Mouse (Mus musculus): Measurements from ENCODE around the gene Cenpm. TPM values are rescaled to one million over a fixed set of nuclear protein-coding genes. Genes with fewer than 3 reads are reported as not detected.
A peak's percentile ranks its signal among the peaks of the same experiment; 100 is the strongest.

Gene Cenpm
- total RNA-seq, 2 experiments from 2014 or later: 6.5 to 9.0 TPM

DNA sequence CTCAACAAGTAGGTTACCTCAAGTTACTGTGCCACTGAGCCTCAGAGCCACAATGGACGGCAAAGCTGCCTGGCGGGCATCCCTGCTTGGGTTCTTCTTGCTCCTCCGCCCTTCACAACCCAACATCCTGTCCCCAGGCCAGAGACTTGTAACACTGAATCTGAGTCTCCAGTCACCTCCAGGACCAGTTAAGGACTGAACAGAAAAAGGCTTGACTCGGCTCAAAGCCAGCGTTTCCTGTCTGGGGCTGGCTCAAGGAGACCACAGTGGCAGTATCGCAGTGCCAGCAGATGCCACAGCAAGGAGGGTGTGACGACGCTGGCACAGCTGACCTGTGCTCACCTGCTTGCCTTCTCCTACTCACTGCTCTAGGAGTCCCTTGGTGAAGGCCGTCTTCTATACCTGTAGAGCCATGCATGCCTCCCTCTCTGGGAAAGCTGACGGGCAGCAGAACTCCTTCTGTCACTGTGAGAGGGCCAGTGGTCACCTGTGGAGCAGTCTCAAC, 47.2 kb downstream of the Cenpm start:
- no peak for DNase-seq (ENCODE audit: low spot score in 2 of 2)

DNA sequence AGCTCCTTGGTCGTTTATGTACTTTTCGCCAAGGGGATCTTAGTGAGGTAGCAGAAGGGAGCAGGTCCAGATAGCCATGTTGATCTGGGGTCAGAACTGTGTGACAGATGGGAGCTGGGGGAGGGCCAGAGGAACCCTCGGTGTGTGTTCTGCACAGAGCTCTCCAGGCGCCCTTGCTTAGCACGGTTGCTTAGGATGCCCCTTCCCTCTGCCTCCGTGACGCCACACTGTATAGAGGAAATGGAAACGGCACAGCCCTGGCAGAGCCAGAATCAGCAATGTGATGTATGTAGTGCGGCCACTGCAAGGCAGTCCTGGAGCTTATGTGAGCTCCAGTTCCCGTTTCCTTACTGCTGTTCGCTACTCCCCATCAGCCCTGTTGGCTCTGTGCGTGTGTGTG, 48.2 kb downstream of the Cenpm start:
- no peak for DNase-seq (ENCODE audit: low spot score in 2 of 2)

DNA sequence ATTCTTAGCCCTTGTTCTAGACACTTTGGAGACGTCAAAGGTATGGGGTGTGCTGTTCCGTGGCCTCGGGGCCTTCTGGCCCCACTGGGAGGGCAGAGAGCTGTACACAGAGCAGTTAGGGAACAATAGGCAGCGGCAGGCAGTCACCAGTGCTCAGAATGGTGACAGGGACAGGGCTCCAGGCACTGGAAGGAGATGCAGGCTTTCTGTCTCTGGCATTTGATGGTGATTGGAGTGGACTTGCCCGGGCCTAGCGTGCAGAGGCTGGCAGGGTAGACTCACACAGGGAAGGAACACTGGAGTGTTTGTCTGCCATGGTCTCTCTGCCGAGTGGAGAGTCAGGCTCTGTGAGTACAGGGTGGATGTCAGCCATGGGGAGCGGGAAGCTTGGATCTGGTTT, 51.9 kb downstream of the Cenpm start:
- DNase-seq (ENCODE audit: low spot score in 2 of 2): no peak

DNA sequence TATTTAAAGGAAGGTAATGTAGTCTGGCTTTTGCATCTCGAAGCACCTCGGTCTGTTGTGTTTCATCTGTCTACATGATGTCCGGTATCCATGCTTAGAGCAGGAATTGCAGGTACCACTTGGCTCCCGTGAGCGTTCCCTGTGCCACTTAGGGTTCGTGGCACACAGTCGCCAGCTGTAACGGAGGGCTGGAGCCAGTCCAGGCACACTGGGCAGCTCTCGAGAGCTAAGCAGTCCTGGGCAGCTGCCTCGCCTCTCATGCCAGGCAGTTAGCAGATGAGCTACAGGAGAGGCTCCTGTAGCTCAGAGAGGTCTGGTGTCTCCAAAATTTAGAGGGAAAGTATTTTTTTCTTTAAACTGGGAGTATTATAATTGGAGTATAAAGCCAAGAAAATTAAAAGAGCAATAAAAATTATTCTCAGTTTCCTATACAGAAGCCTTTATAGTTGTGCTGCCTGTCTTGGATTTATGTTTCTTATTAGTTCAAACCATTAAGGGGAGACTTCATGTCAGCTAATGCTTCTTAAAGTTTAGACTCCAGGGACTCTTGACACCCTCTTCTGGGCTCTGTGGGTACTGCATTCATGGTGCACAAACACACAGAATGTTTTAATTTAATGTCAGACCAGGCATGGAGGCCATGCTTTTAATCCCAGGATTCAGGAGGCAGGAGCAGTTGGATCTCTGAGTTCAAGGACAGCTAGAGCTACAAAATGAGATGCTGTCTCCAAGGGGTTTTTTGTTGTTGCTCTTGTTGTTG, 55.9 kb downstream of the Cenpm start:
- peak; percentile 56 to 59 for DNase-seq (ENCODE audit: low spot score in 2 of 2)

DNA sequence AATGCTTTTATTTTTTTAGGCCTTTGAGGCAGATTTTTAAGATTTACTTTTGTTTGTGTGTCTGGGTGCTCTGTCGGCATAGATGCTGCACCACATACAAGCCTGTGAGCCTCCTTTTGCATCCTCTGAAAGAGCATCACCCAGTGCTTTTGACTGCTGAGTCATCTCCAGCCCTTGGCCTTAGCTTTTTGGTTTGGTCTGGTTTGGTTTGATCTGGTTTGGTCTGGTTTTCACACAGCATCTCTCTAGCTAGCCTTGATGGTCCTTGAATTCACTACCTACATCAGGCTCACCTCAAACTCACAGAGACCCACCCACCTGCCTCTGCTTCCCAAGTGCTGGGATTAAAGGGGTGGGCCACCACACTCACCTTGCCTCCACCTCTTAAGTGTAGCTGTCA, 56.6 kb downstream of the Cenpm start:
- no peak for DNase-seq (ENCODE audit: low spot score in 2 of 2)

DNA sequence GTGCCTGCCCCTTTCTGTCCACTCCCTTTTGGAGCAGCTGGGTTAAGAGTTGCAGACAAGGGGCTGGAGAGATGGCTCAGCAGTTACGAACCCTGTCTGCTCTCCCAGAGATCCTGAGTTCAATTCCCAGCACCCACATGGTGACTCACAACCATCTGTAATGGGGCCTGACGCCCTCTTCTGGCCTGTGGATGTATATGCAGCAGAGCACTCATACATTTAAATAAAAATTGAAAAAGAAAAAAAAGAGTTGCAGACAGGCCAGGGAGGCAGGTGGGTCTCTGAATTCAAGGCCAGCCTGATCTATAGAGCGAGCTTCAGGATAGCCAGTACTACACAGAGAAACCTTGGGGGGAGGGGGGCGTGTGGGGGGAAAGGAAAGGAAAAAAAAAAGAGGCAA, 57.1 kb downstream of the Cenpm start:
- DNase-seq (ENCODE audit: low spot score in 2 of 2): no peak

DNA sequence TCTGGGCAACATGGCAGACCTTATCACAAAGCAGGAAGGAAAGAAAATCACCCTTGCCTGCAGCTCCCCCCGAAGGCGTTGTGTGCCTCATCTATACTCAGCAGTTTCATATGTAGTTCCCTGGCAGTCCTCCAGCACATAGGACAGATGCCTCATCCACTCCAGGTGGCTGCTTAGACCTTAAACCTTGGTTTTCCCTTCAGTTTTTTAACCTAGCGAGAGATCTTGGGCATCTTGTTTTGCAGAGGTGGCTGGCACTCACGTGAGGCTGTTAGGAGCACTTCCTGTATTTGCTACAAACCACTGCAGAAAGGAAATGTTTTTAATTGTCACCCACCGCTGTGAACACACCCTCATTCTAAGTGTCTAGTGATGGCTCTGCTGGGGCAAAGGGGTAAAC, 57.6 kb downstream of the Cenpm start:
- DNase-seq (ENCODE audit: low spot score in 2 of 2): no peak

DNA sequence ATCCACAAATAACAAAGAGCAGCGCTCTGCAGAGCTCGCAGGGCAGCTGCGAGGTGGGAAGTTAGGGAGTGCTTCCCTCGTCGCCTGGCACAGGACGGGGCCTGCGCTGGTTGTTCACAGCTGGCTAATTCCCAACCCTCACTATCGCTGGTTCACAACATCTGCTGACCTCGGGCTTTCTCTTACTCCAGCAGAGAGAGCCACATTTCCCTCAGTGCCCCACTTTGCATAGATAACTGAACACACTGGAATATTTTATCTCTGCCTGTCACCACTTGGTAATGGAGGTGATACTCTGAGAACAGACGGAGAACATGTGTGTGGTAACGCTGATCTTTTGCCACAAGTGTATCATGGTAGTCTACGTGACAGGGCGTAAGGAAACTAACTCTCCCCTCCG, 58.4 kb downstream of the Cenpm start:
- DNase-seq (ENCODE audit: low spot score in 2 of 2): no peak

DNA sequence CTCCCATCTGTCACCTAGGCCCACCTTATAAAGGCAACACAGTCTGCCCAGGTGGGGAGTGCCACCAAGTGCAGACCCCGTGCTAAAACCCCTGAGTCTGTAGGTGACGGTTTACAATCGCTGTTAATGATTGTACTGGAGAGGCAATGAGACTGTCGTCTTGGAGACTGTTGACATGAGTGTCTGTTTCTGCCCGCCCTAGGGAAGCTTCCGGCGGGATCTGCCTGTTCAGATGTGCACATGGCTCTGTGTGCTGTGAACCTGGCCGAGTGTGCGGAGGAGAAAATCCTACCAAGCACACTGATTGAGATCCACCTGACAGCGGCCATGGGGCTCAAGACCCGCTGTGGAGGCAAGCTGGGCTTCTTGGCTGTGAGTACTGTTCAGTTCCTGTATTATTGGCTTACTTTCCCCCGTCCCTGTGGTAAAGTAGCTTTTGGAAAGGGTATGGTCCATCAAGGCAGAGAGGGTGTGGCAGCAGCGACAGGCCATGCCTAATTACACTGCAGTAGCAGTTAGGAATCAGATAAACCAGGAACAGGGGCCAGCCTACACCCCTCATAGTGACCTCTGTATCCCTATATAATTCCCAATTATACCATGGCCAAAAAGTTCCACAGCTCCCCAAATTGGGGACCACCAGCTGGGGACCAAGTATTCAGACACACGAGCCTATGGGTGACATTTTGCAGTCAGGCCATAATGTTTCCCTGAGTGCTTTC, 59.3 kb downstream of the Cenpm start:
- DNase-seq (ENCODE audit: low spot score in 2 of 2): no peak

DNA sequence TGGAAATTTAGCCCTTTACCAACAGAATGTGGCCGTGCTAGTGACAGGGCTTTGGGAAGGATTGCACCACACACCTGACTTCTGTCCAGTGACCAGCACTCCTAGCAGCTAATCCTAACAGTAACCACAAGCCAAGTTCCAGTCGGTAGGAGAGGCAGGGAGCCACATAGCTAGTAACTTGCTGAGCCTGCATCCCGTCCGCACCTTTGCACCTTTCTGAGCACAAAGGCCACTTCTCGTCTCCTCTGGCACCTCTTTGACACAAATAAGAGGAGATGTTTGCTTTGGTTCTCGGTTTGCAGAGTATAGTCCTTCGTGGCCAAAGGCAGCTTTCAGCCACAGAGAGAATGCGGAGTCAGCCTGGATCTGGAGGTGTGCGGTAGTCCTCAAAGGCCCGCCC, 59.9 kb downstream of the Cenpm start:
- no peak for DNase-seq (ENCODE audit: low spot score in 2 of 2)

DNA sequence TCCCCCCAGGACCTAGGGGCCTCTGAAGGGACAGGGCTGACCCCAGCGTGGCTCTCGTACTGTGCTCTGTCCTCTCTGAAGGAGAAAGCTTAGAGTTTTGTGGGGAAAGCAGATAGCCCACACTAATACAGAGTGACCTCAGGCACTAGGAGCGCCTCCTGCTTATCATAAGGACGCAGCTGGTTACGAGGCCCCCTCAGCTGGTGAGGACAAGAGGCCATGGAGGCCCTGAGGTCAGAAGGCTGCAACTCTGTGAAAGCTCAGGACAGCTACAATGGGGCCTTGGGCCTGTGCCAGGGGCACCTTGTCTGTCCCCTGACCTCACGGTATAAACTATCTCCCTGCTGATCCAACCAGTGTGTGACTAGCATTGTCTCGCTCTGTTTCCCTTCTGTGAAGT, 60.4 kb downstream of the Cenpm start:
- no peak for DNase-seq (ENCODE audit: low spot score in 2 of 2)

Small RNA genes lying within 50 kb of the gene (microRNA-seq; reads per million reads assigned to microRNA genes)
- 28.4 to 29.5 reads per million in 2 experiments for gene Mir33

Other genes with a start within 250 kb of the Cenpm start
- 10 to 100 TPM; 86.3 to 99.3 TPM for gene Desi1, start 210.9 kb downstream of the Cenpm start, total RNA-seq (2021)
- gene Snu13, start 197.2 kb downstream of the Cenpm start, total RNA-seq (2021): 100 to 1,000 TPM in 1 of 2 experiments, 10 to 100 TPM in 1; 97.5 to 108 TPM
- gene 4930407I10Rik, start 185.6 kb downstream of the Cenpm start, total RNA-seq (2021): not detected
- gene Mei1, start 174.8 kb downstream of the Cenpm start, total RNA-seq (2021): under 1 TPM; 0.18 to 0.27 TPM
- 10 to 100 TPM; 10.7 to 13.5 TPM for gene Ccdc134, start 116.8 kb downstream of the Cenpm start, total RNA-seq (2021)
- gene Srebf2, start 97.6 kb downstream of the Cenpm start, total RNA-seq (2021): 100 to 1,000 TPM; 191 to 198 TPM
- 1 to 10 TPM; 2.0 to 3.1 TPM for gene Shisa8, start 31.9 kb downstream of the Cenpm start, total RNA-seq (2021)
- 1 to 10 TPM in 1 of 2 experiments, under 1 TPM in 1; 0.69 to 1.0 TPM for gene Tnfrsf13c, start 20.4 kb downstream of the Cenpm start, total RNA-seq (2021)
- 10 to 100 TPM; 79.9 to 88.8 TPM for gene 1500009C09Rik, start 7.6 kb upstream of the Cenpm start, total RNA-seq (2021)
- gene Sept3, start 30.1 kb upstream of the Cenpm start, total RNA-seq (2021): 100 to 1,000 TPM; 617 to 640 TPM
- under 1 TPM in 1 of 2 experiments, not detected in 1; 0.25 TPM for gene Wbp2nl, start 54.2 kb upstream of the Cenpm start, total RNA-seq (2021)
- gene Naga, start 94.2 kb upstream of the Cenpm start, total RNA-seq (2021): 10 to 100 TPM; 36.9 to 43.3 TPM
- 1 to 10 TPM in 1 of 2 experiments, under 1 TPM in 1; 0.80 to 1.1 TPM for gene Pheta2, start 94.2 kb upstream of the Cenpm start, total RNA-seq (2021)
- gene Smdt1, start 94.2 kb upstream of the Cenpm start, total RNA-seq (2021): 100 to 1,000 TPM; 158 to 179 TPM
- 100 to 1,000 TPM; 201 to 212 TPM for gene Ndufa6, start 109.6 kb upstream of the Cenpm start, total RNA-seq (2021)
- gene Cyp2d22, start 135.5 kb upstream of the Cenpm start, total RNA-seq (2021): 10 to 100 TPM; 18.8 to 19.5 TPM
- not detected for gene Cyp2d11, start 149.3 kb upstream of the Cenpm start, total RNA-seq (2021)
- under 1 TPM in 1 of 2 experiments, not detected in 1; 0.40 TPM for gene Cyp2d10, start 162.4 kb upstream of the Cenpm start, total RNA-seq (2021)
- gene Cyp2d9, start 188.7 kb upstream of the Cenpm start, total RNA-seq (2021): not detected

All from layer of hippocampus, postnatal 10 days (tissue).